Mouse (Mus musculus): ENCODE results near the gene Slc38a8. TPM values are rescaled to one million over a fixed set of nuclear protein-coding genes. Genes with fewer than 3 reads are reported as not detected.
A peak's percentile ranks its signal among the peaks of the same experiment; 100 is the strongest.

Slc38a8 gene
- polyA plus RNA-seq, 1 experiment from 2014 or later, result not detected

- under 1% methylated on average over 17 of the region's 17 CpGs for WGBS
- ATAC-seq (ENCODE audit: low FRiP score, low TSS enrichment), result no peak
Observed at GRCm38 (mm10) chr8:119447781-119448170, 53.7 kb downstream of the Slc38a8 start.

DNA sequence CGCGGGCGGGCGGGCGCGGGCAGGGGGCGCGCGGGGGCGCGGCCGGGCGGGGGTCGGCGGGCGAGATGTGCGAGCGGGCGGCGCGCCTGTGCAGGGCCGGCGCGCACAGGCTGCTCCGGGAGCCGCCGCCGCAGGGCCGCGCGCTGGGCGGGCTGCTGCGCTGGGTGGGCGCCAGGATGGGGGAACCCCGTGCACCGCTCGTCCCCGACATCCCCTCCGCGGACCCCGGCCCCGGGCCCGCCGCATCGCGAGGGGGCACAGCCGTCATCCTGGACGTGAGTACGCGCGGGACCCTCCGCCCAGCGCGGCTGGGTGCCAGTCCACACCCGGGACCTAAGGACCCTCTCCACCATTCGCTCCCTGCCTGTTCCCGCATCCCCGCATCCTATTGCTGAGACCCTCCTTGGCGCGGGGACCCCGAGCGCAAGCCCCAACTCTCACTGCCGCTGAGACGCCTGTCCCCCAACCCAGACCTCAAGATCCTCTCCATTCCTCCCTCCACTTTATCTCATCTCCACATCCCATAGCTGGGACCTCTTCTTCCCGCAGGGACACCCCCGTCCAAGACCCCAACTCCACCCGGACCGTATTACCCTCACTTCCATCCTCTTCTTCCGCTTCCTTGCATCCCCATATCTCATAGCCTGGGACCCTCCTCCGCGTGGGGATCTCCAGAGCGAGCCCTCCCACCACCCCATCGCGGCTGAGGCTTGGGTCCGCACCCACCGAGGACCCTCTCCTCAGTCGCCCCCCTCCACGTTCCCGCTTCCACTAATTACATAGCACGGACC lies 54.3 kb downstream of the Slc38a8 start:
- DNase-seq (peak; percentile 79), ATAC-seq (ENCODE audit: low FRiP score, low TSS enrichment) (peak; percentile 73)
- Histone ChIP-seq H3K36me3 (ENCODE audit: control insufficient read depth, insufficient read depth, low read length) (no peaks in the 10 kb centered on the region), H3K9ac (replicated peaks; ENCODE audit: low read length) (peak overlapping the region; percentile 77), H3K4me1 (ENCODE audit: control insufficient read depth, insufficient read depth, low read length) (no peaks in the 10 kb centered on the region), H3K27me3 (ENCODE audit: control insufficient read depth, insufficient read depth, low read length) (peaks cover 7% of the 10 kb centered on the region; the same call in 1 of the 2 replicates), H3K9me3 (ENCODE audit: control insufficient read depth, low read length) (no peaks in the 10 kb centered on the region), H3K4me2 (ENCODE audit: low read length) (peak overlapping the region; percentile 81), H3K4me3 (replicated peaks; ENCODE audit: low read depth, low read length) (peak overlapping the region; percentile 64), H3K27ac (replicated peaks; ENCODE audit: low read depth, low read length) (peak overlapping the region; percentile 49)
- under 1% methylated on average over 41 of the region's 80 CpGs for WGBS

More at GRCm38 (mm10) chr8:119447781-119448170, 53.7 kb downstream of the Slc38a8 start:
- Histone ChIP-seq H3K9me3 (ENCODE audit: control insufficient read depth, low read length) (no peaks in the 10 kb centered on the region), H3K27ac (replicated peaks; ENCODE audit: low read depth, low read length) (peak overlapping the region; percentile 20; the same call in 1 of the 2 replicates), H3K4me1 (ENCODE audit: control insufficient read depth, insufficient read depth, low read length) (no peaks in the 10 kb centered on the region), H3K27me3 (ENCODE audit: control insufficient read depth, insufficient read depth, low read length) (peaks cover 7% of the 10 kb centered on the region; the same call in 1 of the 2 replicates), H3K36me3 (ENCODE audit: control insufficient read depth, insufficient read depth, low read length) (no peaks in the 10 kb centered on the region), H3K9ac (replicated peaks; ENCODE audit: low read length) (peak overlapping the region; percentile 77), H3K4me2 (ENCODE audit: low read length) (peak overlapping the region; percentile 81), H3K4me3 (replicated peaks; ENCODE audit: low read depth, low read length) (peak overlapping the region; percentile 64)
- DNase-seq, result peak; percentile 37

- H3K27ac ChIP-seq (replicated peaks; ENCODE audit: low read depth, low read length), result peak within 1 kb of the TSS; percentile 49
Observed at GRCm38 (mm10) chr8:119446211-119446989, 55.1 kb downstream of the Slc38a8 start, which contains the start of gene Necab2. Necab2 (plus strand) TSS chr8:119446719.

GRCm38 (mm10) chr8:119442970-119443369 lies 58.5 kb downstream of the Slc38a8 start:
- Histone ChIP-seq H3K9ac (replicated peaks; ENCODE audit: low read length) (no peak overlapping the region), H3K4me1 (ENCODE audit: control insufficient read depth, insufficient read depth, low read length) (no peaks in the 10 kb centered on the region), H3K27me3 (ENCODE audit: control insufficient read depth, insufficient read depth, low read length) (peaks cover 2% of the 10 kb centered on the region; the same call in 1 of the 2 replicates), H3K4me3 (replicated peaks; ENCODE audit: low read depth, low read length) (no peak overlapping the region), H3K9me3 (ENCODE audit: control insufficient read depth, low read length) (no peaks in the 10 kb centered on the region), H3K27ac (replicated peaks; ENCODE audit: low read depth, low read length) (no peak overlapping the region), H3K4me2 (ENCODE audit: low read length) (no peak overlapping the region), H3K36me3 (ENCODE audit: control insufficient read depth, insufficient read depth, low read length) (no peaks in the 10 kb centered on the region)
- DNase-seq, result no peak
- no peak for ATAC-seq (ENCODE audit: low FRiP score, low TSS enrichment)
- WGBS, result 93% methylated on average over 8 of the region's 8 CpGs

More at GRCm38 (mm10) chr8:119446211-119446989, 55.1 kb downstream of the Slc38a8 start, which contains the start of gene Necab2:
- Histone ChIP-seq H3K9ac (replicated peaks; ENCODE audit: low read length) (peak within 1 kb of the TSS; percentile 77), H3K9me3 (ENCODE audit: control insufficient read depth, low read length) (no peaks in the 10 kb centered on the region), H3K4me1 (ENCODE audit: control insufficient read depth, insufficient read depth, low read length) (no peaks in the 10 kb centered on the region), H3K4me2 (ENCODE audit: low read length) (peak within 1 kb of the TSS; percentile 81), H3K36me3 (ENCODE audit: control insufficient read depth, insufficient read depth, low read length) (no peaks in the 10 kb centered on the region), H3K27me3 (ENCODE audit: control insufficient read depth, insufficient read depth, low read length) (peaks cover 7% of the 10 kb centered on the region; the same call in 1 of the 2 replicates), H3K4me3 (replicated peaks; ENCODE audit: low read depth, low read length) (peak within 1 kb of the TSS; percentile 64)
- DNase-seq (peak; percentile 94), ATAC-seq (ENCODE audit: low FRiP score, low TSS enrichment) (peak; percentile 69)
- WGBS, result 2% methylated on average over 34 of the region's 52 CpGs

GRCm38 (mm10) chr8:119442013-119442412 lies 59.5 kb downstream of the Slc38a8 start:
- no peak overlapping the region for H3K27ac ChIP-seq (replicated peaks; ENCODE audit: low read depth, low read length)
- no peak overlapping the region for H3K4me2 ChIP-seq (ENCODE audit: low read length)
- WGBS, result 76% methylated on average over 5 of the region's 5 CpGs
- H3K4me3 ChIP-seq (replicated peaks; ENCODE audit: low read depth, low read length), result no peak overlapping the region
- H3K27me3 ChIP-seq (ENCODE audit: control insufficient read depth, insufficient read depth, low read length), result no peaks in the 10 kb centered on the region
- no peak overlapping the region for H3K9ac ChIP-seq (replicated peaks; ENCODE audit: low read length)
- DNase-seq (no peak), ATAC-seq (ENCODE audit: low FRiP score, low TSS enrichment) (no peak)
- H3K36me3 ChIP-seq (ENCODE audit: control insufficient read depth, insufficient read depth, low read length), result no peaks in the 10 kb centered on the region
- no peaks in the 10 kb centered on the region for H3K4me1 ChIP-seq (ENCODE audit: control insufficient read depth, insufficient read depth, low read length)
- H3K9me3 ChIP-seq (ENCODE audit: control insufficient read depth, low read length), result no peaks in the 10 kb centered on the region

DNA sequence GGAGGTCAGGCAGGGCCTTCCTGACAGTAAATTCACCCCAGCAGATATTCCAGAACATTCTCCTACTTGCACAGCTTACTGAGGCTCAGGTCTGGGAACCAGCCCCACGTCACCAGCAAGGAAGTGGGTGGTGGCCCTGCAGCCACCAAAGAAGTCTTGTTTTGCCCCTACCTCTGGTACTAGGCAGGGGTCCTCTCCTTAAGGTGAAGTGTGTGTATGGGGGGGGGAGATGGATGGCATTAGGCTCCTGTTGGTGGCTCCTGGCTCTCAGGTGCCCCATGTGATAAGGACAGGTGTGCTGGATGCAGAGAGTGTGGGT lies 60.6 kb downstream of the Slc38a8 start:
- no peaks in the 10 kb centered on the region for H3K9me3 ChIP-seq (ENCODE audit: control insufficient read depth, low read length)
- no peaks in the 10 kb centered on the region for H3K36me3 ChIP-seq (ENCODE audit: control insufficient read depth, insufficient read depth, low read length)
- no peak overlapping the region for H3K4me2 ChIP-seq (ENCODE audit: low read length)
- H3K4me3 ChIP-seq (replicated peaks; ENCODE audit: low read depth, low read length), result no peak overlapping the region
- H3K27ac ChIP-seq (replicated peaks; ENCODE audit: low read depth, low read length), result no peak overlapping the region
- H3K9ac ChIP-seq (replicated peaks; ENCODE audit: low read length), result no peak overlapping the region
- H3K4me1 ChIP-seq (ENCODE audit: control insufficient read depth, insufficient read depth, low read length), result no peaks in the 10 kb centered on the region
- ATAC-seq (ENCODE audit: low FRiP score, low TSS enrichment), result 0 out of 2 replicates have a peak, but pooled peaks have one; percentile 18
- 74% methylated on average over 1 of the region's 1 CpGs for WGBS
- no peaks in the 10 kb centered on the region for H3K27me3 ChIP-seq (ENCODE audit: control insufficient read depth, insufficient read depth, low read length)
- DNase-seq, result no peak

- H3K9me3 ChIP-seq (ENCODE audit: control insufficient read depth, low read length), result no peaks in the 10 kb centered on the region
- no peak overlapping the region for H3K27ac ChIP-seq (replicated peaks; ENCODE audit: low read depth, low read length)
- no peak overlapping the region for H3K4me3 ChIP-seq (replicated peaks; ENCODE audit: low read depth, low read length)
- 0 out of 2 replicates have a peak, but pooled peaks have one; percentile 40 for ATAC-seq (ENCODE audit: low FRiP score, low TSS enrichment)
- no peak overlapping the region for H3K9ac ChIP-seq (replicated peaks; ENCODE audit: low read length)
- H3K4me1 ChIP-seq (ENCODE audit: control insufficient read depth, insufficient read depth, low read length), result no peaks in the 10 kb centered on the region
- no peak overlapping the region for H3K4me2 ChIP-seq (ENCODE audit: low read length)
- 14% methylated on average over 16 of the region's 16 CpGs for WGBS
- H3K36me3 ChIP-seq (ENCODE audit: control insufficient read depth, insufficient read depth, low read length), result no peaks in the 10 kb centered on the region
- no peaks in the 10 kb centered on the region for H3K27me3 ChIP-seq (ENCODE audit: control insufficient read depth, insufficient read depth, low read length)
- DNase-seq, result peak; percentile 92
Observed at GRCm38 (mm10) chr8:119440250-119440951, 61.1 kb downstream of the Slc38a8 start.

DNA sequence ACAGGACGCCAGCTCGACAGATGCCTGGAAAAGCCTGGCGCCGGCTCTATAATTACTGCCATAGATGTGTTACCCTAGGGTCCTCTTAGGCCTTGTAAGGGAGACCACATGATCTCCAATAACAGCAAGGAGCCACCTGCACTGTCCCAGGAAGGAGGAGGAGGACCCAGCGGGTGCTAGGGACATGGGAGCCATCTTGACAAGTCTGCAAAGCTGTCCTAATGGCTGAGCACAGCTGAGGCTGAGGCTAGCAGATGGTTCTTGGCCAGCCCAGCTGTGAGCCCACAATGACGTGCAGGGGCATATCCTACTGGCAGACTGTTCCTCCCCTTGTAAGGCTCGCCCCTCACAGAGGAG lies 61.6 kb downstream of the Slc38a8 start:
- Histone ChIP-seq H3K9ac (replicated peaks; ENCODE audit: low read length) (no peak overlapping the region), H3K9me3 (ENCODE audit: control insufficient read depth, low read length) (no peaks in the 10 kb centered on the region), H3K4me2 (ENCODE audit: low read length) (no peak overlapping the region), H3K4me1 (ENCODE audit: control insufficient read depth, insufficient read depth, low read length) (no peaks in the 10 kb centered on the region), H3K4me3 (replicated peaks; ENCODE audit: low read depth, low read length) (no peak overlapping the region), H3K27me3 (ENCODE audit: control insufficient read depth, insufficient read depth, low read length) (no peaks in the 10 kb centered on the region), H3K27ac (replicated peaks; ENCODE audit: low read depth, low read length) (no peak overlapping the region), H3K36me3 (ENCODE audit: control insufficient read depth, insufficient read depth, low read length) (no peaks in the 10 kb centered on the region)
- DNase-seq (no peak), ATAC-seq (ENCODE audit: low FRiP score, low TSS enrichment) (no peak)
- 60% methylated on average over 7 of the region's 7 CpGs for WGBS
